Mouse (Mus musculus): ENCODE data around the gene Calm1. TPM values are rescaled to one million over a fixed set of nuclear protein-coding genes. Genes with fewer than 3 reads are reported as not detected.
A peak's percentile ranks its signal among the peaks of the same experiment; 100 is the strongest.

Gene Calm1
- polyA plus RNA-seq, 1 experiment: 991 TPM

DNA sequence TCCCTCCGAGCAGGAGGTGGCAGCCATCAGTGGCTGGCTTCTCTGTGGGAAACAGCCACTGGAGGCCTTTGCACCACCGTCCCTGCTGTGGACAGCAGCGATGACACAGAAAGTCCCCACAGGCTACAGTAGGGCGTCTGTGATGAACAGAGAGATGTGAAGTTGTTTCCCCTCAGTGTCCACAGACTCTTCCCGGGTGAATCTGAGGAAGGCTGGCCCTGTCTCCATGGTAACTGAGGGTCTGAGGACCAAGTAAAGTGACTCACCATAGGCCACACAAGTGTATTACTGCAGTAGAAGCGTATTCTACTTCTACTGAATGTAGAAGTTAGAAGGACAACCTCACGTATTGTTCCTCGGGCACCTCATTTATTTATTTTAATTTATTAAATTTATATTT, 27.4 kb downstream of the Calm1 start:
- Histone ChIP-seq H3K27ac (ENCODE audit: insufficient read depth, low read length) (no peak overlapping the region), H3K27me3 (ENCODE audit: control insufficient read depth, insufficient read depth, low read length) (no peaks in the 10 kb centered on the region), H3K4me3 (replicated peaks; ENCODE audit: insufficient read depth, low read depth, low read length) (no peak overlapping the region), H3K4me1 (ENCODE audit: control insufficient read depth, insufficient read depth, low read length) (peaks cover 11% of the 10 kb centered on the region)
- no peak for DNase-seq
- WGBS: 76% methylated on average over 8 of the region's 8 CpGs
- TF ChIP-seq POLR2A (IDR thresholded peaks at IDR 0.05; ENCODE audit: borderline replicate concordance, insufficient read depth, low read length) (no peak), CTCF (IDR thresholded peaks at IDR 0.05; ENCODE audit: borderline replicate concordance, insufficient read depth, low read depth, low read length) (no peak)

DNA sequence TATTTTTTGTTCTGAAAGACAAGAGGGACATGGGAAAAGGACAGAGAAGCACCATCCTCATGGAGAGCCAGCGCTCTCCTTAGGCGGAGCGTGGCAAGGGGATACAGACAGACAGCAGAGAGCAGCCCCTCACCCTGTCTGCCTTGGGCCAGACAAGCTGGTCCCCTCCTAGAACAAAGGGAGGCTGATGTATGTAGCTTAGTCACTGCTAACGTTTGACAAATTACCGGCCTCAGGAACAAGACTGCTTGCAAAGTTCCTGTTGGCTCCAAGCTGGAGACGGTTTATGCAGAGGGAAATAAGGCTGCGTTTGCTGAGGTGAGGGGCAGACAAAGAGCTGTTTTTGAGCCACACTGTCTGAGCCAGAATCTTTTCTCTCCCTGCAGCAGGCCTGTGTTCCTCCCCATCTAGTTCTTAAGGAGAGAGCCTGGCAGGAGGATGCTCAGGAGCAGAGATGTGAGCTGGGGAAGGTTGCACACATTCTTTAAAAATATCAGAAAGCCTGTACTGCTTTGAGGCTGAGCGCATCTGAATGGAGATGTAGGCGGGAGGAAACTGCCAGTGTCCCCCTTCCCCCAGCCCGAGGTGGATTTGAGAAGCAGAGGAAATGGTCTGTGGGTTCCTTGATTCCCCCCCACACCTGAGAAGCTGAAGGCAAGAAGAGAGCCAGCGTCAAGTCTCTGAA, 28.9 kb downstream of the Calm1 start:
- DNase-seq: no peak
- 69% methylated on average over 11 of the region's 11 CpGs for WGBS
- Histone ChIP-seq H3K4me1 (ENCODE audit: control insufficient read depth, insufficient read depth, low read length) (peaks cover 9% of the 10 kb centered on the region), H3K4me3 (replicated peaks; ENCODE audit: insufficient read depth, low read depth, low read length) (no peak overlapping the region), H3K27me3 (ENCODE audit: control insufficient read depth, insufficient read depth, low read length) (no peaks in the 10 kb centered on the region), H3K27ac (ENCODE audit: insufficient read depth, low read length) (no peak overlapping the region)
- TF ChIP-seq CTCF (IDR thresholded peaks at IDR 0.05; ENCODE audit: borderline replicate concordance, insufficient read depth, low read depth, low read length) (no peak), POLR2A (IDR thresholded peaks at IDR 0.05; ENCODE audit: borderline replicate concordance, insufficient read depth, low read length) (no peak)

GRCm38 (mm10) chr12:100234201-100234600, 35.0 kb downstream of the Calm1 start:
- no peak overlapping the region for H3K4me3 ChIP-seq (replicated peaks; ENCODE audit: insufficient read depth, low read depth, low read length)
- no peak overlapping the region for H3K27ac ChIP-seq (ENCODE audit: insufficient read depth, low read length)
- DNase-seq: no peak
- TF ChIP-seq POLR2A (IDR thresholded peaks at IDR 0.05; ENCODE audit: borderline replicate concordance, insufficient read depth, low read length) (no peak), CTCF (IDR thresholded peaks at IDR 0.05; ENCODE audit: borderline replicate concordance, insufficient read depth, low read depth, low read length) (no peak)
- H3K27me3 ChIP-seq (ENCODE audit: control insufficient read depth, insufficient read depth, low read length): no peaks in the 10 kb centered on the region
- peaks cover 14% of the 10 kb centered on the region for H3K4me1 ChIP-seq (ENCODE audit: control insufficient read depth, insufficient read depth, low read length)
- WGBS: 86% methylated on average over 5 of the region's 5 CpGs

GRCm38 (mm10) chr12:100234919-100235318, 35.7 kb downstream of the Calm1 start:
- Histone ChIP-seq H3K27me3 (ENCODE audit: control insufficient read depth, insufficient read depth, low read length) (no peaks in the 10 kb centered on the region), H3K4me3 (replicated peaks; ENCODE audit: insufficient read depth, low read depth, low read length) (no peak overlapping the region), H3K27ac (ENCODE audit: insufficient read depth, low read length) (peak overlapping the region; percentile 51; the same call in 1 of the 2 replicates), H3K4me1 (ENCODE audit: control insufficient read depth, insufficient read depth, low read length) (peaks cover 21% of the 10 kb centered on the region)
- WGBS: 26% methylated on average over 7 of the region's 7 CpGs
- peak; percentile 63 to 69 for DNase-seq
- TF ChIP-seq POLR2A (IDR thresholded peaks at IDR 0.05; ENCODE audit: borderline replicate concordance, insufficient read depth, low read length) (no peak), CTCF (IDR thresholded peaks at IDR 0.05; ENCODE audit: borderline replicate concordance, insufficient read depth, low read depth, low read length) (no peak)

DNA sequence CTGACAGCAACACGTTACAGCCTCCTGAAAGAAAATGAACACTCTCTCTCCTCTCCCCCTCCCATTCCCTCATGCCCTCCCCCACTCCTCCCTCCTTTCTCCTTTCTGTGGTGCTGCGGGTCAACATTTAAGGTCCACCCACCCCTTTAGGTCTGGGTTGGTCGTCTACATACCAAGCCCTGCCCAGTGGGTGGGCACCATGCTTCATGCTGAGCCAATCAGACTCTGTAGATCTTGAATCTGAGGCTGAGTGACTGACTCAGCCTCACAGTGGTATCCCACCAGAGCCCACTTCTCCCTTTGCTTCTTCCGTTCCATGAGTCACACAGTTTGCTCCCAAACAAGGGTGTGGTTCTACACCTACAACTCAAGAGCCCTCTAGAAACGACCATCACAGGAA, 36.2 kb downstream of the Calm1 start:
- H3K4me1 ChIP-seq (ENCODE audit: control insufficient read depth, insufficient read depth, low read length): peaks cover 23% of the 10 kb centered on the region
- DNase-seq: no peak
- no peaks in the 10 kb centered on the region for H3K27me3 ChIP-seq (ENCODE audit: control insufficient read depth, insufficient read depth, low read length)
- H3K27ac ChIP-seq (ENCODE audit: insufficient read depth, low read length): no peak overlapping the region
- no peak for TF ChIP-seq POLR2A (IDR thresholded peaks at IDR 0.05; ENCODE audit: borderline replicate concordance, insufficient read depth, low read length)
- no peak for TF ChIP-seq CTCF (IDR thresholded peaks at IDR 0.05; ENCODE audit: borderline replicate concordance, insufficient read depth, low read depth, low read length)
- 65% methylated on average over 5 of the region's 5 CpGs for WGBS
- no peak overlapping the region for H3K4me3 ChIP-seq (replicated peaks; ENCODE audit: insufficient read depth, low read depth, low read length)

DNA sequence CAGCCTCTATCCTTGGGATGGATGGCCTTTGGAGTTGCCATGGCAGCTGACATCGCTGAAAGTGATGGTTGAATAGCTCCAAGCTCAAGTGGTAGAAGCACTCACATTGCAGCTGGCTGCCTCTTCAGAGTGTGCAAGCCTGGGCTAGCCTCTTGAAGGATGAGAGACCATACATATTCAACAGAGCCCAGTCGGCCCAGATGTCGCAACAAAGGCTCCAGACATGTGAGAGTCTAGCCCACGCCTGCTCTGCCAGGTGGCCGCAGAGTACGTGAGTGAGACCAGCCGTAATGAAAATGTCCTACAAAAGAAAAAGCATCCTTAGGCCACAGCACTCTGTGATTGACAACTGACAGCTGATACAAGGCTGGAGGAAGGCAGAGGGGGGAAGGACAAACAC, 40.2 kb downstream of the Calm1 start:
- 76% methylated on average over 7 of the region's 7 CpGs for WGBS
- H3K4me1 ChIP-seq (ENCODE audit: control insufficient read depth, insufficient read depth, low read length): peaks cover 25% of the 10 kb centered on the region
- H3K27me3 ChIP-seq (ENCODE audit: control insufficient read depth, insufficient read depth, low read length): no peaks in the 10 kb centered on the region
- H3K4me3 ChIP-seq (replicated peaks; ENCODE audit: insufficient read depth, low read depth, low read length): no peak overlapping the region
- H3K27ac ChIP-seq (ENCODE audit: insufficient read depth, low read length): no peak overlapping the region
- no peak for DNase-seq
- no peak for TF ChIP-seq CTCF (IDR thresholded peaks at IDR 0.05; ENCODE audit: borderline replicate concordance, insufficient read depth, low read depth, low read length)
- no peak for TF ChIP-seq POLR2A (IDR thresholded peaks at IDR 0.05; ENCODE audit: borderline replicate concordance, insufficient read depth, low read length)

- H3K27me3 ChIP-seq (ENCODE audit: control insufficient read depth, insufficient read depth, low read length): no peaks in the 10 kb centered on the region
- peak in 1 of 2 experiments; percentile 52 for DNase-seq
- no peak overlapping the region for H3K4me3 ChIP-seq (replicated peaks; ENCODE audit: insufficient read depth, low read depth, low read length)
- TF ChIP-seq POLR2A (IDR thresholded peaks at IDR 0.05; ENCODE audit: borderline replicate concordance, insufficient read depth, low read length) (no peak), CTCF (IDR thresholded peaks at IDR 0.05; ENCODE audit: borderline replicate concordance, insufficient read depth, low read depth, low read length) (no peak)
- no peak overlapping the region for H3K27ac ChIP-seq (ENCODE audit: insufficient read depth, low read length)
- H3K4me1 ChIP-seq (ENCODE audit: control insufficient read depth, insufficient read depth, low read length): peaks cover 25% of the 10 kb centered on the region
- 48% methylated on average over 6 of the region's 6 CpGs for WGBS
Observed at GRCm38 (mm10) chr12:100239807-100240206, 40.6 kb downstream of the Calm1 start.

All from cerebellum, adult 2 months (tissue).